Mouse (Mus musculus): ENCODE measurements around the gene Atg9b.
"Not testable (repeated sequence)": the region's sequence is repeated elsewhere in the genome, so short reads cannot be mapped to it uniquely, and the experiment has no call there.

The Atg9b gene

DNA sequence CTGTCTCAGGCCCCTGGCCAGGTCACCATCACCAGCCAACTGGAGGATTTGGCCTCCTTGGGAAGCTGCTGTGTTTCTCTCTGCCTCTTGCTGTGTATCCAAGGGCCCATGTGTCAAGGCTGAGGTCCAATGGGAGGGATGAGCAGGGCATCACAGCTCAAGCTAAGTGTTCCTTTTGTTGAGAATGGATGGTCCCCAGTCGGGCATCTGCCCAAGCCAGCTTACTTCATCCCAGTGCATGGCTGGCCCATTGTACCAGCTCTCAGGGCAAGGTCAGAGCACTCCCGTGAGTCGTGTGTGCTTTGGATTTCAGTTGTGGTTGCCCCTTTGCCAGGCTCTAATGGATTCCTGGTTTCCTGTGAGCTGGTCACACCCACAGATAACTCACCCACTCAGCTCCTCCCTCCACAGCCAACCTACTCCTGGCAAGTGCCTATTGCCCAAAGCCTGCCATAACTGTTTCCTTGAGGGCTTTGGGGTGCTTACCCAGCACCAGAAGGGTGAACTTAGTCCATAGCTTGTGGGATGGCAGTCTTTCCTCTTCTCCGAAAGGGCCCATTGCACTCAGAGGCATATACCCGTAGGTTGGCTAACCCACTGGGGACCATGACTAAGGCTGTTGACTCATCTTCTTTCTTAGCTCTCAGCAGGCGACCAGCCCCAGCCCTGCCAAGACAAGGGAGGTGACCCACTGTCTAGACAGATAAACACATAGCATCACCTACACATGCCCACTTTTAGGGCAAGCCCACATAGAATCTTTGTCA is 12.8 kb upstream of the Atg9b start:
- DNase-seq (ENCODE audit: low spot score), result no peak

- DNase-seq (ENCODE audit: low spot score), result no peak
Measured at GRCm38 (mm10) chr5:24401969-24402368, 10.0 kb upstream of the Atg9b start.

DNA sequence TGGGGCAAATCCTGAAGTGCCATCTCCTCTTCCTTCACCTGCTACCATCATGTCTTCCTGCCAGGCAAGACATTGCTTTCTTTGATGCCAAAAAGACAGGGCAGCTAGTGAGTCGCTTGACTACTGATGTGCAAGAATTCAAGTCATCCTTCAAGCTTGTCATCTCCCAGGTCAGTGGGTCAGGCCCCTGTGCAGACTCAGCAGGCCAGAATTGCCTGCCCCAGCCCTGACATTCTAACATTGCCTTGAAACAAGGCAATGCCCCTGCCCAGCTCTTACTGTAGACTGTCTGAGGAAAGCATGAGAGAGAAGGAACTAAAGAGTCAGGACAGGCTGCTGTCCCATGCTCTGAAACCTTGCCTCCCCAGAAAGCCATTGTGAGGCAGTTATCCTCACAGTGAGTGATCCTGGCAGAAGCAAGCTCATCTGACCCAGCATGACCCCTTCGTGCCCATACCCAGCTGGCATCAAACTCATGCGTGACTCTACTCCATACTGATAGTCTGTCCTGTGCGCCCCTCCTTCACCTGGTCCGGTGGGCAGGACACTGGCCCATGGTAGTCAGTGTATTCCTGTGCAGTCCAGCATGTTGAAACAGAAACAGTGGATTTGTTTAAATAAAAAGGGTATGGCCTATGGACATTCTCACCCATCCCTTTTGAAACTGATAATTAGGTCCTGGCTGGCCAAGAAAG is 9.1 kb upstream of the Atg9b start:
- no peak for DNase-seq (ENCODE audit: low spot score)

GRCm38 (mm10) chr5:24400362-24400761 is 8.4 kb upstream of the Atg9b start:
- DNase-seq (ENCODE audit: low spot score), result no peak

- DNase-seq (ENCODE audit: low spot score), result no peak
Measured at GRCm38 (mm10) chr5:24399686-24400085, 7.7 kb upstream of the Atg9b start.

DNA sequence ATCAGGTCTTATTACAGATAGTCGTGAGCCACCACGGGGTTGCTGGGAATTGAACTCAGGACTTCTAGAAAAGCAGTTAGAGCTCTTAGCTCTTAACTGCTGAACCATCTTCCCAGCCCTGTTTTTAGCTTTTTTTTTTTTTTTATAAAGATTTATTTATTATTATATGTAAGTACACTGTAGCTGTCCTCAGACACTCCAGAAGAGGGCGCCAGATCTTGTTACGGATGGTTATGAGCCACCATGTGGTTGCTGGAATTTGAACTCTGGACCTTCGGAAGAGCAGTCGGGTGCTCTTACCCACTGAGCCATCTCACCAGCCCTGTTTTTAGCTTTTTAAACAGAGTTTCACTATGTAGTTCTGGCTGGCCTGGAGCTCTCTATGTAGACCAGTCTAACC is 4.3 kb upstream of the Atg9b start:
- not testable (repeated sequence) for DNase-seq (ENCODE audit: low spot score)

- peak; percentile 97 for DNase-seq (ENCODE audit: low spot score)
Measured at GRCm38 (mm10) chr5:24394165-24394894, 2.4 kb upstream of the Atg9b start.

- DNase-seq (ENCODE audit: low spot score), result peak; percentile 93
Measured at GRCm38 (mm10) chr5:24393392-24393997, 1.6 kb upstream of the Atg9b start, which contains the start of gene Abcb8. TSS of gene Abcb8 (plus strand) at chr5:24393663.

DNA sequence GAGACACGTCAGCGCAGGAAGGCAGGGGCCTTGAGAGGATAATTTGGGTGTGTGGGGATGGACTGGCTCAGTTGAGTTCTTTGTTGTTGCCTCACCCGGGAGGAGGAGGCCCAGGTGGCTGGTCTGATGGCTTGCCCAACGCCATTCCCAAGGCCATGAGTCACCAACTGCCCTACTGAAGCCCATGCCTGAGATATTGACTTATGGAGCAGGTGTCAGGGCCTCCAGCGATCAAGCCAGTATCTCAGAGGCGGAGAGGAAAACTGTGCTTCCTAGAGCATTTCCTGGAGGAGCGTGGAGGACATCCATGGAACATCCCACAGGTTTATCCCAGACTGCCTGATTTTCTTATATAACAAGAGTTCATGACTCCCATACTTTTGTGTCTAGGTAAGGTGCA is 781 bp upstream of the Atg9b start:
- no peak for DNase-seq (ENCODE audit: low spot score)

DNA sequence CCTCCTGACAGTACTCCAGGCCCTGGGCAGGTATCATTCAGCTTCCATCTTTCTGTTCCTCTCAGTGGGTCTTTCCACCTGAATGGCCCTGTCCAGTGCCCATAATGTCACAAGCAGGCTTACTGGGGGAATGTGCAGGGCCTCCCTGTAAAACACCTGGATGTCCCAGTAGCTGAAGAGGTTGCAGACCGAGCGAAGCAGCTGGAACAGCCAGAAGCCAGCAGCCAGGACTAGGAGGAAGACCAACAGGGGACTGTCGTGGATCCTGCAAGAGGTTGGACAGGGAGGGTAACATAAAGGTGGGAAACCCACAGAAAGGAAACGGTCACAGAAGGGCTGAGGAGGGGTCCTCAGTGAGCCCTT is 2.3 kb downstream of the Atg9b start:
- no peak for DNase-seq (ENCODE audit: low spot score)

- peak; percentile 61 for DNase-seq (ENCODE audit: low spot score)
Measured at GRCm38 (mm10) chr5:24389011-24389657, 2.8 kb downstream of the Atg9b start.

- DNase-seq (ENCODE audit: low spot score), result no peak
Measured at GRCm38 (mm10) chr5:24388246-24388915, 3.6 kb downstream of the Atg9b start.

DNA sequence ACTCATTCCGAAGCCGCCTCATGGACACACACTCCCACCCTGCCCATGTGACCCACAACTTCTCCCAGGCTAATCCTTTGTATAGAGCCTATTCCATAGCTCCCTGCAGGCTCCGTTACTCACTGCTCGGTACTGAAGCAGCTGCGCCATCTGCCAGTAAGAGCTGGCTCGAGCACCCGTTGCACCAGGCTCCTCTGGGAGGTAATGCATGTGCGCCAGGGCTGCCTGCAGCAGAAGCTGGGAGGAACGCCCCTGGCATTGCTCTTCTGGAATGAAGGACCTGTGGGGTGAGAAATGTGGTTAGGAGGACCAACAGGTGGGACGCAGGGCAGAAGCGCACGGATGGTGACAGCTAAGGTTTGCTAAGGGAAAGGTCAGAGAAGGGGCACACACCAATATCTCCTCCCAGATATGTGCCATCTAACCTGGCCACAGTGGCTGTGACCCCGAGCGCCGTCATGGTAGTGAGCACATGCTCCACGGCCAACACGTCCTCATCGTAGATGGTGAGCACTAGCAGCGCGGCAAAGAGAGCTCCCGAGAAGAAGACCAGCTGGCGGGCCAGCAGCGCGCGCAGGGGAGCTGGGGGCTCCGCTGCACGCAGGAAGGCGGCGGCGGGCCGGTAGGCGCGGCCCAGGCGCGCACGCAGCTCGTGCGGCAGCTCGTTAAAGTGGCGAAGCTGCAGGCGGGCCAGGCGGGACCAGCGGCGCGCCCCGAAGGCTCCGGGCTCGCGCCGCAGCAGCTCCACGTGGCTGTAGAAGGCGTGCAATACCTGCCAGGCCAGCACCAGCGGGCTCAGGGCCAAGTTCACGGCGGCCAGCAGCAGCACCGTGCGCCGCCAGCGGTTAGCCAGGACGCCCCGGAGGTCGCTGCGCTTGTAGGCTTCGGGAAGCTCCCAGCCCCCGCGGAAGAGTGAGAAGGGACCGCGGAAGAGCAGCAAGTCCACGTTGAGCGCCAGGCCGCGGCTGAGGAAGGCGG is 4.4 kb downstream of the Atg9b start:
- DNase-seq (ENCODE audit: low spot score), result peak; percentile 78

- DNase-seq (ENCODE audit: low spot score), result no peak
Measured at GRCm38 (mm10) chr5:24385887-24386550, 5.9 kb downstream of the Atg9b start.

GRCm38 (mm10) chr5:24385374-24385773 is 6.6 kb downstream of the Atg9b start:
- DNase-seq (ENCODE audit: low spot score), result no peak

GRCm38 (mm10) chr5:24384407-24384806 is 7.5 kb downstream of the Atg9b start:
- DNase-seq (ENCODE audit: low spot score), result no peak

DNA sequence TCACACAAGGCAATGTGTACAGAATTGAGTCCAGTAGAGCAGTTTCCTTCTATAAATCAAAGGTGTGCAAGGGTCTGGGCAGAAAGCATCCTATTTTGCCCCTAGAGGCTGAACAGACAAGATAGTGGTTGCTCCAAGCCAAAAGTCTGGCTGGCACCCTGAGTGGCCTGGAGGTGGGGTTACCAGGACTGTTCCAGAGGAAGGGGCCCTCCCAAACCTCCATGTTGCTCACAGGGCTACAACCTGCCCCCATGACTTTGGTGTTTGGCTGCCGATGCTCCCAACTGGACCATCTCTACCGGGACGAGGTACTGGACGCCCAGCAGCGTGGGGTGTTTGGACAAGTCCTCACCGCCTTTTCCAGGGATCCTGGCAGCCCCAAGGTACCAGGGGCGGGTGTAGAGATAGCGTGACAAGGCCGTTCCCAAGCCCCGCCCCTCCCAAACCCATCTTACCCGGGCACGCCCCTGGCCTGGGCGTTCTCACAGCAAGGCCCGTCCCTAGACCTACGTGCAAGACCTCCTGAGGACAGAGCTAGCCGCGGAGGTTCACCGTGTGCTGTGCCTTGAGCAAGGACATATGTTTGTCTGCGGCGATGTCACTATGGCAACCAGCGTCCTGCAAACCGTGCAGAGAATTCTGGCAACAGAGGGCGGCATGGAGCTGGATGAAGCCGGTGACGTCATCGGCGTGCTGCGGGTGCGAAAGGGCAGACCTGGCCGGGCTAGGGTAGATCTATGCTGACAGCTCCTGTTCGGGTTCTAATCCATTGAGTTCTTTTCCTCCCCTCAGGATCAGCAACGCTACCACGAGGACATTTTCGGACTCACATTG is 8.7 kb downstream of the Atg9b start:
- DNase-seq (ENCODE audit: low spot score), result peak; percentile 95

GRCm38 (mm10) chr5:24381988-24382387 is 10.0 kb downstream of the Atg9b start:
- DNase-seq (ENCODE audit: low spot score), result no peak

- no peak for DNase-seq (ENCODE audit: low spot score)
Measured at GRCm38 (mm10) chr5:24381486-24381885, 10.5 kb downstream of the Atg9b start.

Data from retina, embryonic 14.5 days (tissue).